Mouse (Mus musculus) adrenal gland, postnatal 25 days (tissue): ENCODE results near the gene H2-Oa. TPM values are rescaled to one million over a fixed set of nuclear protein-coding genes. Genes with fewer than 3 reads are reported as not detected.
A peak's percentile ranks its signal among the peaks of the same experiment; 100 is the strongest.

ENCODE experiments used
- DNase-seq: peaks from one replicate; pipeline ENCODE4 v3.0.0; 2021; ENCODE audit warnings: mixed read lengths
- long read RNA-seq: library from polyadenylated mRNA; stranded (forward); transcript quantifications from one replicate; pipeline ENCODE4 v2.0.0, GENCODE M21; 2021
- total RNA-seq: library from RNA; stranded (reverse); gene quantifications from 2 replicates; pipeline ENCODE4 v1.2.3, GENCODE M21; 2021

The H2-Oa gene
- 0.27 TPM in 1 of 2 replicates, not detected in the other for total RNA-seq
- long read RNA-seq: 0 reads

DNA sequence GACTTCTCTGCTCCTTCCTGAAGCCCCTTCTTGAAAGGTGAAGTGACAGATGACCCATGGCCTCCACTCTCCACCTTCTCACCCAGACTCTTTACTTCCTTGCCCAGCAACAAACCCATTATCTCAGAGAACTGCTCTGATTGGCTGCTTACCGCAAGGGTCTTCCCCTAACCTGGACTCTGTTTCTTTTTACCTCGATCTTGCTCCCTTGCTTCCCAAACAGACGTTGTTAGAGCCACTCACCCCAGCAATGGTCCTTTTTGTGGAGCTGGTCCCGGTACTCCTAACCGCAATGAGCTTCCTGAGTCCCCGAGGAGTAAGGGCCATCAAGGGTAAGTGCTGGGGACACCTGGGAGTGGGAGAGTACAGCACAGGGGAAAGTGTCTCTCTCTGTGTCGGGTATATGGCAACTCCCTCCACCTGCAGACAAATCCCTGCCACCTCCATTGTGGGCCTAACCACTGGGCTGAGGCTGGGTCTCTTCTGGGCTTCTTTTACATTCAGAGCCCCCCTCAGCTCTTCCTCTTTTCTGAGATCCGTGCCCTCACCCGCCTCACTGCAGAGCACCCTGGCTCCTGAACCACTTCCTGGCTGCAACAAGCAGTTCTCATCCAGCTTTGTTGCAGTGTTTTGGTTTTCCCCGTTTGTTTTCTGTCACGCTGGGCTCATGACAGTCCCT lies at the start of gene H2-Oa:
TSS of gene H2-Oa (plus strand) at position 144 of the 679 bp plus-strand sequence.
- no peak for DNase-seq

DNA sequence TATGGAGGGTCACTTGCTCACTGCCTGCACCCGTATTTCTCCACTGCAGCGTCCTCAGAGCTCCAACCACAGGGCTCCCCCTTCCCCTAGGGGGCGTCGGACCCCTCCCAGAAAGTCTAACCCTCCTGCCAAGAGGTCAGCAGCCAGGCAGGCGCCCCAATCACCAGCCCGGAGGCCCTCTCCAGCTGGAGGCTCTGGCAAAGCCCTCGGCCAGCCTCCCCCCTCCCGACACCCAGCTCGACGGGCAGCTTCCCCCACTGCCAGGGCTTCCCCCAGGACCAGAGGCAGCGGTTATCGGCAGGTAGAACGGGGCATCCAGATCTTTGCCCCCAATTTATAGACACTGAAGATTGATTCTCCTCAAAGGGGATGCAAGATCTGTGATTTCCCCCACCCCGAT lies 46.2 kb upstream of the H2-Oa start:
- DNase-seq: no peak

DNA sequence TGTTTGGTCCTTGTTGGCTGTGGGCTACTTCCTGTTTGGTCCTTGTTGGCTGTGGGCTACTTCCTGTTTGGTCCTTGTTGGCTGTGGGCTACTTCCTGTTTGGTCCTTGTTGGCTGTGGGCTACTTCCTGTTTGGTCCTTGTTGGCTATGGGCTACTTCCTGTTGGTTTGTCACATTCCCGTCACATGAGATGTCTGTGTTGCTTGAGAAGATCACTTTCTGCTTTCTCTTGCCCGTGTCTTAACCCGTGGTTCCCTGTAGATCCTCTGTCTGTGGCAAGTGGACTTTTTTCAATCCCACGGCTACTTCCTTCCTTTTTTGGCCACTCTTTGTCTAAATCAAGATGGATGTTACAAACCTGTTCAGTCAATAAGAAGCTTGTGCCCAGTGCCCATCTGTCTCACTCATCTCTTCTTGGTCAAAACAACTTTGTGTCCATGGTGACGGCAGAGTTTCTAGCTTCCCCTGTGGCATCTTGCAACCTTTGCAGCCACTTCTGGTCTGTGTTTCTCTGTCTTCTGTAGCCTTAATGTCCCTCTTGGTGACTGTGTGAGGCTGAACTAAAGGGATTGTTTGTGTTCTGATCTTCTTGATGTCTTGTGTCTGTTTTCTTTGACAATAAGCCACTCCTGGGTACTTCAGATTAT lies 44.6 kb upstream of the H2-Oa start:
- DNase-seq: no peak

DNA sequence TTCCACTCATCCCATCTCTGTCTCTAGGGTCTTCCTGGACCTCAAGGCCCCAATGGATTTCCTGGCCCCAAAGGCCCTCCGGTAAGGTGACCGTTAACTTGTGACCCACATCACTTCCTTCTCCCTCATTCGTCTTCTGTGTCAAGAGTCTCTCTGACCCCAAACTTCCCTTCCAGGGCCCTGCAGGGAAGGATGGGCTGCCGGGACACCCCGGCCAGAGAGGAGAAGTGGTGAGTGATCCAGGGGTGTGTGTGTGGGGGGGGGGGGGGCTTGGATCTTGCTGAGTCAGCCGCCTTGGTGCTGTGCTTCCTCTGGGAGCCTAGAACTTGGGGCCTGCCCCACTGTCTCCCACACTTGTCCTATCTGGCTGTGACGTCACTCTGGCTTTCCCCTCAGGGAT lies 34.9 kb upstream of the H2-Oa start:
- DNase-seq: no peak

DNA sequence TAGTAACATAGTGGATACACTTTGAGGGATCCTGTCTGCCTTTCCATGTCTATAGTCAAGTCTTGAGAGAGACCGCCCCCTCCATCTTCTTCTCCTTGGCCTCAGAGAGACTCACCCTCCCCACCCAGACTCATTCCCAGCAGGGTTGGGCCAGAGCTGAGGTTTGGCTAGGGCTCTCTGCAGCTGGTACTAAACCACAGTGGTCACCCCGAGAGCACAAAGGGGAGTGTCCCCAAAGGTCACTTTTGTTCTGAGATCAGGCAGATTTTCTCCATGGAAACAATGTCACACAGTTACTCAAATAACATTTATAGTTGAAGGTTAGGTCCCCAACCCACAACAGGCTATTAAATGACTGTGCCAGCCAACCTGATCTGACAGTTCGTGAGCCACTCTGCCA lies 23.3 kb upstream of the H2-Oa start:
- no peak for DNase-seq

DNA sequence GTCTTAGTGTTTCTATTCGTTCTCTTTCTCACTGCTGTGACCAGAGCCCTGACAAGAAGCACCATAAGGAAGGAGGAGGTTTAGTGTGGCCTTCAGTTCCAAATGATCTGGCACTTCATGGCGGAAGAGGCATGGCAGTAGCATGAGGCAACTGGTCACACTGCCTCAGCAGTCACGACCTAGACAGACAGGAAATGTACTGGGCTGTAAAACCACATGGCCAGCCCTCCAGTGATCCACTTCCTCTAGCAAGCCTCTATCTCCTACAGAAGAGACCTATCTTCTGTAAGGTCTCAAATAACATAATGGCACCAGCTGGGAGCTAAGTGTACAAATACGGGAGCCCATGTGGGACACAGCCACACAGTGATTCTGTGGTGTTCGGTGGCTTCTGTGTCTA lies 20.0 kb upstream of the H2-Oa start:
- no peak for DNase-seq

DNA sequence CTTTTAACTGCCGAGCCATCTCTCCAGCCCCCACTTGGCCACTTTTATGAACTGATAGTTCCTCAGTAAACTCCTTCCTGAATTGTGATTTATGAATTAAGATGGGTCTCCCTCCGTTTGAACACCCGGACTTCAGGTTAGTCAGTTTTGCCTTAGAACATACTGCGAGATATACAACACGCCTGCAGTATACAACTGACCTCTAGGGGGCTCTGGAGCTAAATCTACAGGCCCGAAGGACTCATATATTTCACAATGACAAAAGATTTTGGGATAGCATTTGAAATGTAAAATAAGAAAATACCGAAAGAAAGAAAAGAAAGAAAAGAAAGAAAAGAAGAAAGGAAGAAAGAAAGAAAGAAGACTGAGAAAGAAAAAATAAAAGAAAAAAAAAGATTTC lies 16.9 kb upstream of the H2-Oa start:
- peak; percentile 61 for DNase-seq

DNA sequence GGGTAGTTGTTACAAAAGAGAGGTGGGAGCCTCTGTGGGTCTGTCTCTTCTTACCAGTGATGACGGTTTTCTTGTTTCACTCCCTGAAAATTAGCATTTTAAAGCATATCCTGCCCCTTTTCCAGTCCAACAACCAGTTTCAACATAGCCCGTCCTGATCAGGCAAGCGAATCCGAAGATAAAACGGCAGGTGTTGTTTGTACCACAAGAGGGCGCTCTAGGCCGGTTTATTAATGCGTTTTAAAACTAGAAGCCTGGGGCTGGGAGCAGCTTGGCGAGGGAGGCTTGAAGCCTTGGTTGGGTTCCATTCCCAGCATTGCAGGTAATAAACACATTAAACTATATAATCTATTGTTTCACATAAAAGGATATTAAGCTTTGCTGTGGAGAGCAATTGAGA lies 14.6 kb upstream of the H2-Oa start:
- DNase-seq: peak; percentile 72

DNA sequence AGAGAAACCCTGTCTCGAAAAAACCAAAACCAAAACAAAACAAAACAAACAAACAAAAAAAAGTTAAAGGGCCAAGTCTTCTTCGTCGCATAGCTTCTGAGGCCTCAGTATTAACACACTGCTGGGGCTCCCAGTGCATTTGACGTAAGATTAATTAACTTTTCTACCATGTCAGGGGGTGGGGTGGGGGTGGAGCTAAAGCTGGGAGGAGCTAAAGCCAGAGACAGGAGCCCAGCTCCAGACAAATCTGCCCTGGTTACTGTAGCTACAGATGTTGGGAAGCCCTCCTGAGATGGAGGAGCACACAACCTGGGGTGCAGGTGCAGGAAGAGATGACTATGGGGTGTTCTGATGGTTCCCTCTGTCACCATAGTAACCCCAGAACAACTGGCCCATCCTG lies 14.0 kb upstream of the H2-Oa start:
- DNase-seq: no peak

DNA sequence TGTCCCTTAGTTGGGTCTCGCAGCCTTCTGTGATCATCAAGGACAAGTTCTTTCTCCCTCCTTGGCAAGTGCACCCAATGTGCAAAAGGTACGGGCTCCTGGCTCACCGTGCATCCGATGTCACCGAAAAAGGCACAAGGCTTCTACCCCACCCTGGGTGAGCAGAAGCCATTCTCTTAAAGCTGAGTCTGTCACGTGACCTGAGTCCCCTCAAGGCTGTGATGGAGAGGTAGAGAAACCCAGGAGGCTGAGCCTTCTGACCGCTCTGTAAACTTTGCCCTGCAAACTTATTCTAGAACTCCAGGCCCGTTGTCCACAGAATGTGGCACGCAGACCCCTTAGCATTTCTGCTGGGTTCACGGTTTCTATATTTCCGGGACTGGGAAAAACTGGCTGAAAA lies 13.1 kb upstream of the H2-Oa start:
- DNase-seq: no peak

DNA sequence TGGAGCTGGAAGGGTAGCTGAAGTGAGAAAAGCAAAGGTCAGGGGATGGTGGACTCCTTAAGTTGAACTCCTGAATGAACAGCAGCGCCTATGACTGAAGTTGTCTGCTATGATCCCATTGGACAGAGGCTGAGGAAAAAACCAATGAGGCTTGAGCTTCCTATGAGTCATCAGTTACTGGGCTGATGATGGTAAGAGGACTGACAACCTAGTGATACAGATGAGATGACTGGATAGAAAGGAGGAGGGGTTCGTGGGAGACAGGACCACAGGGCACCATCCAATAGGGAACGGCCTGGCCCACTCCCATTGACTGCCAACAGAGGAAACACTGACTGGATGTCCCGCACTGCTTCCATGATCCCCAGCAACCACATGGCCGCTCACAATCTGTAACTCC lies 12.5 kb upstream of the H2-Oa start:
- DNase-seq: no peak

DNA sequence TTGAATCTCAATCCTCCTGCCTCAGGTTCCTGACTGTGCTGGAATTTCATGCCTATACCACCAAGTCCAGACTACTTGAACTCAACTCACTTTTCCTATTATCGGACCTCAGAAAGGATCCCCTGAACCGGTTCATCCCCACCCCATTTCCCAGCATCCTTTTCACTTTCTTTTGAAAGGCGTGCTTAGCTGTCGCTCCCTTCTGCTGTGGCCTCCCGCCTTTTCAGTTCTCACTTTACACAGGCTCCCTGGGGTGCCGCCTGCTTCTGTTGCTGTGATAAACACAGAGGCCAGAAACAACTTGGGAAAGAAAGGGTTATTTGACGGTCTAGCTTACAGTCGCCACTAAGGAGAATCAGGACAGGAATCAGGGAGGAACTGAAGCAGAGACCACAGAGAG lies 9.0 kb upstream of the H2-Oa start:
- DNase-seq: no peak

DNA sequence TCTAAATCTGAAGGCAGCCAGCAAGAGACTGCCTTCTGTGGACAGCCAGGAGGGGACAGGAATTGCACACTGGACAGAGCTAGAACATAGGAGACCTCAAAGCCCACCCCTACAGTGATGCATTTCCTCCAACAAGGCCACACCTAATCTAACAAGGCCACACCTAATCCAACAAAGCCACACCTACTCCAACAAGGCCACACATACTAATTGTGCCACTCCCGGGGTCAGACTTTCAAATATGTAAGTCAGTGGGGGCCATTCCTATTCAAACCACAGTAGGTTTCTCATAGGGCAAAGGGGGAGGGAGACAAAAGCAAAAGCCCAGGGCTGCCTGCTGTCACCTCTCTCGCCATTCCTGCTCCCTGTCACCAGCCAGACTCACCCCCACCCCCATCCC lies 4.8 kb upstream of the H2-Oa start:
- DNase-seq: no peak

DNA sequence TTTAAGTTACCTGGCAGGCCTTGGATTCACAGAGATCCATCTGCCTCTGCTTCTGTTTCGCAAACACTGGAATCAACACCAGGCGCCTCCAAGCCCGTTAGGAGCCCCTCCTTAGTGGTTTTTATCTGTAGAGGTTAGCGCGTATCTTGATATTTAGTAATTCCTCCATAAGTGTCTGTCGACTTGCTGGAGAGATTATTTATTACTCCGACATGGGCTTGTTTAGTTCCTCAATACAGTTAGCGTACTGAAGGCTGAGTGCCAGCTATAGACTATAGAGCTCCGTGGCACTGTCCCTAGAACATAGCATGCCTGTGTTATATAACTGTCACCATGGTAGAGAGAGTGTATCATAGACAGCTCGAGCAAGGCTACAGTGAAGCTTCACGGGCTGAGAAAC lies 4.0 kb upstream of the H2-Oa start:
- no peak for DNase-seq

DNA sequence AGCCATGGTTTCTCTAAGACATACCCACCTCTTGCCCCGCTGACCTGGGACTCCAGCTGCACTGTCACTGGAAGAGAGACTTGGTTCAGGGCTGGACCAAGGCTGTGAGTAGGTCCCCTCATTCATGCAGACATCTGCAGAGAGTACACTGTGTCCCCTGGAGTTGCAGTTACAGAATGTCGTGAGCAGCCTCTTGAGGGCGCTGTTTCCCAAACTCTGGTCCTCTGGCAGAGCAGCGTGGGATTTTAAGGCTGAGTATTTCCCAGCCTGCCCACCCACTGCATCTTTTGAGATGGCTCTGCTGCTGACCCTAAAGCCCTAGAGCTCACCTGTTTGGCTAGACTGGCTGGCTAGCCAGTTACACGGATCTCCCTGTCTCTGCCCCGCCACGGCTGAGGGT lies 1.2 kb upstream of the H2-Oa start:
- DNase-seq: peak; percentile 39

DNA sequence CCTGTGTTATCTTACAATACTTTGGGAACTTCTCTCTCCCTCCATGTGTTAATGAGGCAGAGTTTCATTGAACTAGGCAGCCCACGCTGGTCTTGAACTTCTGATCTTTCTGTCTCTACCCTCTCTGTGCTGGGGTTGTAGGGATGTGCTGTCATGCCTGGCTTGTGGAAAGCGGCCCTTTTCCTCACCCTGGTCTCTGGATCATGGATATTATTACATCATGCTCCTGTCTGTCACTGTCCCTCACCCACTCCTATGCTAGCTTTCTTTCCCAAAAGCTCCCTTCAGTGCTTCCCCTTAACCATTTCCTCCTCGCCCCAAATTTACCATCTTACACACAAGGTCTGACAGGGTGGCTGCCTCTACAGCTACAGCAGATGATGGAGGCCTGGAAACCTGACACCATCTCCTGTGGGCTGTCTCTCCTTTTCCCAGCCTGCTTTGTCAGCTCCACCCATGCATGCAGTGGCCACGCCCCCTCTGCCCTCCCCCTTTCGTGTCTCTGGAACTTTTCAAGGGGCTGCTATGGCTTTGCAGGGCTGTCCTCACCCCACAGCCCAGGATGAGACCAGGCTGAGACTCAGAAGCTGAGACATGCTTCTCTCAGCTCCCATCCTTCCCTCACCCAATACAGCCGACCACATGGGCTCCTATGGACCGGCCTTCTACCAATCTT lies 1.2 kb downstream of the H2-Oa start:
- no peak for DNase-seq

DNA sequence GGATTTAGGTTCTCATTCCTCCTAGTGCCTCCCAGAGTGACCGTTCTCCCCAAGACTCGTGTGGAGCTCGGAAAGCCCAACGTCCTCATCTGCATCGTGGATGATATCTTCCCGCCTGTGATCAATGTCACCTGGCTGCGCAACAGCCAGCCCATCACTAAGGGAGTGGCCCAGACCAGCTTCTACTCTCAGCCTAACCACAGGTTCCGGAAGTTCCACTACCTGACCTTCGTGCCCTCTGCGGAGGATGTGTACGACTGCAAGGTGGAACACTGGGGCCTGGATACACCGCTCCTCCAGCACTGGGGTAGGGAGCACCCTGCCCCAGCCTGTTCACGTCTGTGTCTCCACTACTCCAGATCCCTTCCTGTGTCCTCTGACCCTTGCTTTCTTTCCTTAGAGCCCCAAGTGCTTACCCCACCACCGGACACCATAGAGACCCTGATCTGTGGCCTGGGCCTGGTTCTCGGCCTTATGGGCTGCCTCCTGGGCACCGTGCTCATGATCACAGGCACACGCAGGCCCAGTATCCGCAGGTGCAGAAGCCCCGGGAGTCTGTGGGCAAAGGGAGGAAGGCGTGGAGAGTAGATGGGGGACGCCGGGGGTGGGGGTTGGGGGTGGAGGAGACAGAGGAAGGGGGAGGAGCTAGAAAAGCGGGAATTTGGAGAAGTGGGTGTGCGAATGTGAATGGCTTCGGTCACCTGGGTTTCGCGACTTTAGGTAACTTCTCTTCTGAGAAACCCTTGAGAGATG lies 2.3 kb downstream of the H2-Oa start:
- DNase-seq: no peak

DNA sequence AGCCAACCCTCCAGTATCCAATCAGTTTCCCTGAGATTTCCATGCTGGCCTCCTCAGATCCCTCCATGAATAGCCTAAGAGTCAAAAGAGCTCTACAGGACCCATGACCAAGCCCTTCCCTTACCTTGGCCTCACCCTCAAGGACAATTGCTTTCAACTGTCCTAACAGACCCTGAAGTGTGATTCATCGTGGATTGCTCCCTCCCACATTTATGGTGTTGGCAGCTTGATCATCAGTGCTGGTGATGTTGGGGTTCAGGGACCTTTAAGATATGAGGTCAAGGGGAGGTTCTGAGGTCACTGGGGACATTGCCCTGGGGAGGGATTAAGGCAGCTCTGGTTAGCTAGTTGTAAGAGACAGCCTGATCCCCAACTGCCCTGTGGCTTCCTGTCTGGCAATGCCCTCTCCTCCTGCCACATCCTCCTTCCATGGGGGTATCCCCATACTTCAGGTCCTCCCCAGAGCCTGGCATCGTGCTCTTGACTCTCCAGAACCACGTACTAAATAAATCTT lies 4.4 kb downstream of the H2-Oa start:
- DNase-seq: no peak

DNA sequence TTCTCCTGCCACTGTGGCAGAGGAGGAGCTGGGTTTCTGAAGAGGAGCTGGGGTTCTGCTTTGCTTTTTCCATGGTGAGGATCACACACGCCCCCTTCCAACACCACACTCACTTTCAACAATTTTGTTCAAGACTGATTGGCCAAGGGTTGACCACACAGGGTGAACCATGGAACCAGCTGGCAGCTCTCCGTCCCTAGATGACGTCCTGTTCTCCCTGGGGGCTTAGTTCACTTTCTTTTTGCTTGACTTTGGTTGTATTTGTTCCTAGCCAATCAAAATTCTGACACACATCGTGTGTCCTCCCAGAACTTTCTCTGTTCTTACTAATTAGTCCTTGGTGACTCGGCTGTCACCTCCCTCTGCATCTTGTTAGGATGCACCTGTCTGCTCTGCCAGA lies 5.1 kb downstream of the H2-Oa start:
- DNase-seq: no peak

DNA sequence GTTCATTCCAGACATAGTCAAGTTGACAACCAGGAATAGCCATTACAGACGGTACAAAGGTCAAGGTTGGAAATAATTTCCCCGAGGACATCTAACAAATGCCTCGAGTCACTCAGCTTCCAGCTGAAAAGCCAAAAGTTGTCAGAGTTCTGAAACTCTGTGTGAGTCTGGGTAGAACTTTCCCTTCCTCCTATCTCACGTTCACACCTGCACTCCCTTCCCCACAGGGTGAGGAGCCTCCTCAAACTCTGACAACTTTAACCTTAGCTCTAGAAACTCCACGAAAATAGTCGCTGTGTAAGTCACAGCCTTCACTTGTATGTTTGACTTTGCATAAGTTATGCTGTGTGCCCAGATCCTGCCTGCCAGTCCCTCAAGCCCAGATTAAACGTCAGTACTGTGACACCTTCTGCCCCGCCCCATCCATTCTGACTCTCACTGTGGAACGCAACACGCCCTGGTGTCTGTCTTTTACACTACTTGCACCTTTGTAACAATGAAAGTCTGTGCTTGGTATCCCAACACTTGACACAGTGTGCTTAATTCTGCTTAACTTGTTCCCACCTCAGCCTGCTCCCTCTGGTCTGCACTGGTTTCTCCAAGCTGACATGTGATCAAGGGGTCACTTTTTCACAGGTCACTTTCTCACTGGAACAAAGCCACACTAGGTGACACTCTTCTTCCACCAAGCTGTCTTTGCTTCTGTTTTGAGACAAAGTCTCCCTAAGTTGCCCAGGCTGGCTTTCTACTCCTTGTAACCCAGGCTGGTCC lies 6.8 kb downstream of the H2-Oa start:
- no peak for DNase-seq

DNA sequence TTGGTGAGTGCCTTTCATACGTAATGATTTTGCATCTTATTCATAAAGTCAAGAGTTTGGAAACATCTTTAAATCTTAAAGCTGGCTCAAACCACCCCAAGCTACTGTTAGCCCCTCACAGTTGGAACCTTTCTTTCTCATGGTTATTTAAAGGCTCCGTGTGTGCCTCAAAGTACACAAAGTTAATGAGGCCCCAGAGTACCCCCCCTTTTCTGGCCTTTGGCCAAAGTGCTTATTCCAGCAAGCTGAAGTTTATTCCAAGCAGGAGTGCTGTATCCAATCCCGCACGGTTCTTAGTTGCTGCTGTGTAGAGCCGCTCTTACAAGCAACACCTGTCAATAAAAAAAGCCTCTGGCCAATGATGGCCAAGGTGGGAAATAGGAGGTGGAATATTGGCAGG lies 7.4 kb downstream of the H2-Oa start:
- no peak for DNase-seq

DNA sequence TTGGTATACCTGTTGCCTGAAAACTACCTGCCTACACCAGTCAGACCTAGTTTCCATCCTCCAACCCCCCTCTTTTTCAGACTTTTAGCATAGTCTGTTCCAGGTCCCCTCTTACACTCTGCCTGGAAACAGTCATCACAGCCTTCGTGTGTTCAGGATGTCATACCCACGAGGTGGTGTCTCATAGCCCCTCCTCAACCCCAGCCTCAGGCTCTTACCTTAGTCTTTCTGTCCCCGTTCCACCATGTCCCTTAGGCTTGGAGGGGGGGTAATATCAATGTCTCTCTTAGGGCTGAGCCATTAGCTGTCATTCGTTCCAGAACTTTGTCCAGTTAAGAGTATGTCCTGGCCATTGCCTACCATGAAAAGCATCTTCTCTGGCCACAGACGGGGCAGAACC lies 9.0 kb downstream of the H2-Oa start:
- DNase-seq: no peak
